Mouse (Mus musculus) CH12.LX (cell line): ENCODE data around the gene Tmem178. TPM values are rescaled to one million over a fixed set of nuclear protein-coding genes. Genes with fewer than 3 reads are reported as not detected.

Source experiments
- DNase-seq: peaks from one replicate; pipeline ENCODE4 v3.0.0-alpha.2; 2013; ENCODE audit errors: extremely low read depth
- H3K27ac ChIP-seq: 2 replicates; pipeline ENCODE4 v1.5.1; 2012; ENCODE audit warnings: low read depth, mild to moderate bottlenecking, control low read depth, moderate library complexity; ENCODE audit not compliant: insufficient read depth
- H3K27me3 ChIP-seq: replicated peaks from 2 replicates; pipeline ENCODE3; 2012; ENCODE audit warnings: inconsistent platforms
- H3K36me3 ChIP-seq, 2 experiments: replicated peaks in 1 of 2; 2 replicates each; pipeline versions ENCODE3 to v1.6.1; 2012; ENCODE audit warnings: inconsistent platforms in 1 of 2, low read length in 1 of 2, mild to moderate bottlenecking in 1 of 2, mixed read lengths in 1 of 2, moderate library complexity in 1 of 2; ENCODE audit not compliant: control insufficient read depth in 1 of 2, insufficient read depth in 1 of 2
- H3K4me1 ChIP-seq, 2 experiments: 2 replicates each; pipeline ENCODE4 v1.6.1; 2012; ENCODE audit warnings: inconsistent platforms in 1 of 2, moderate library complexity in 1 of 2; ENCODE audit not compliant: insufficient read depth in 2 of 2, control insufficient read depth in 1 of 2
- H3K4me2 ChIP-seq: 2 replicates; pipeline ENCODE4 v1.6.1; 2012; ENCODE audit warnings: low read depth, mild to moderate bottlenecking, control low read depth; ENCODE audit not compliant: poor library complexity, insufficient read depth, severe bottlenecking
- H3K4me3 ChIP-seq, 3 experiments: fragments of 150-350 bp in 1 of 3; sonication (generic) in 1 of 3; replicated peaks in 1 of 3; 2 replicates each; pipeline versions ENCODE3 to v1.5.1; 2011 to 2012; ENCODE audit warnings: low read depth in 2 of 3, low read length in 2 of 3, mild to moderate bottlenecking in 2 of 3, moderate library complexity in 2 of 3, control low read depth in 1 of 3, improper control_type of control experiment in 1 of 3, inconsistent platforms in 1 of 3, mixed read lengths in 1 of 3; ENCODE audit not compliant: poor library complexity in 1 of 3
- H3K79me2 ChIP-seq: replicated peaks from 2 replicates; pipeline ENCODE4 v1.6.1; 2012; ENCODE audit warnings: mild to moderate bottlenecking, moderate library complexity; ENCODE audit not compliant: control insufficient read depth, poor library complexity, insufficient read depth, severe bottlenecking; ENCODE audit errors: extremely low read depth
- H3K9ac ChIP-seq: 2 replicates; pipeline ENCODE4 v1.6.1; 2012; ENCODE audit warnings: low read depth, mild to moderate bottlenecking, control low read depth, moderate library complexity; ENCODE audit not compliant: insufficient read depth
- H3K9me3 ChIP-seq: replicated peaks from 2 replicates; pipeline ENCODE3; 2012; ENCODE audit warnings: low read length, inconsistent platforms, mixed read lengths
- BHLHE40 ChIP-seq: IDR thresholded peaks from 2 replicates; pipeline ENCODE4 v1.6.1; 2011; ENCODE audit warnings: mild to moderate bottlenecking, low read depth, low read length, improper control_type of control experiment
- CHD1 ChIP-seq: IDR thresholded peaks from 2 replicates; pipeline ENCODE4 v1.6.1; 2012; ENCODE audit warnings: low read depth, low read length, improper control_type of control experiment, inconsistent platforms
- CTCF ChIP-seq, 2 experiments: IDR thresholded peaks in 1 of 2; conservative IDR thresholded peaks in 1 of 2; 2 replicates each; pipeline ENCODE4 v1.5.1; 2011 to 2012; ENCODE audit warnings: low read depth in 2 of 2, low read length in 2 of 2, improper control_type of control experiment in 1 of 2, inconsistent platforms in 1 of 2, mild to moderate bottlenecking in 1 of 2, moderate library complexity in 1 of 2
- E2F4 ChIP-seq: IDR thresholded peaks from 2 replicates; pipeline ENCODE4 v1.6.1; 2011; ENCODE audit warnings: low read depth, low read length, improper control_type of control experiment; ENCODE audit not compliant: insufficient replicate concordance
- ETS1 ChIP-seq: conservative IDR thresholded peaks from 2 replicates; pipeline ENCODE4 v1.6.1; 2012; ENCODE audit warnings: low read depth, mild to moderate bottlenecking, inconsistent platforms, low read length, improper control_type of control experiment, moderate library complexity
- GABPA ChIP-seq: IDR thresholded peaks from 2 replicates; pipeline ENCODE4 v1.6.1; 2012; ENCODE audit warnings: low read depth, low read length, improper control_type of control experiment, inconsistent platforms; ENCODE audit not compliant: insufficient replicate concordance
- IRF4 ChIP-seq: IDR thresholded peaks from 2 replicates; pipeline ENCODE4 v1.6.1; 2014; ENCODE audit warnings: low read depth, mild to moderate bottlenecking, inconsistent platforms, low read length, improper control_type of control experiment
- KAT2A ChIP-seq: IDR thresholded peaks from 2 replicates; pipeline ENCODE4 v1.6.1; 2012; ENCODE audit warnings: low read length, improper control_type of control experiment, inconsistent platforms; ENCODE audit not compliant: insufficient replicate concordance
- MAFK ChIP-seq: IDR thresholded peaks from 2 replicates; pipeline ENCODE4 v1.6.1; 2011; ENCODE audit warnings: low read length, improper control_type of control experiment; ENCODE audit not compliant: insufficient replicate concordance
- MEF2A ChIP-seq: IDR thresholded peaks from 2 replicates; pipeline ENCODE4 v1.6.1; 2014; ENCODE audit warnings: low read depth, mild to moderate bottlenecking, inconsistent platforms, low read length, improper control_type of control experiment, borderline replicate concordance
- NELFE ChIP-seq: IDR thresholded peaks from 2 replicates; pipeline ENCODE4 v1.6.1; 2011; ENCODE audit warnings: low read depth, low read length, improper control_type of control experiment
- NRF1 ChIP-seq: IDR thresholded peaks from 2 replicates; pipeline ENCODE4 v1.6.1; 2014; ENCODE audit warnings: low read depth, mild to moderate bottlenecking, inconsistent platforms, low read length, improper control_type of control experiment, moderate library complexity
- PAX5 ChIP-seq: IDR thresholded peaks from 2 replicates; pipeline ENCODE4 v1.6.1; 2012; ENCODE audit warnings: low read length, inconsistent platforms, mixed read lengths
- POLR2A ChIP-seq: IDR thresholded peaks from 2 replicates; pipeline ENCODE4 v1.6.1; 2011; ENCODE audit warnings: low read depth, mild to moderate bottlenecking, improper control_type of control experiment, low read length
- SMC3 ChIP-seq: IDR thresholded peaks from 2 replicates; pipeline ENCODE4 v1.6.1; 2011; ENCODE audit warnings: low read depth, low read length, improper control_type of control experiment
- TBP ChIP-seq: conservative IDR thresholded peaks from 2 replicates; pipeline ENCODE4 v1.6.1; 2011; ENCODE audit warnings: low read depth, low read length, improper control_type of control experiment
- UBTF ChIP-seq: IDR thresholded peaks from 2 replicates; pipeline ENCODE4 v1.6.1; 2012; ENCODE audit warnings: low read depth, mild to moderate bottlenecking, inconsistent platforms, low read length, improper control_type of control experiment, moderate library complexity
- USF2 ChIP-seq: conservative IDR thresholded peaks from 2 replicates; pipeline ENCODE4 v1.6.1; 2011; ENCODE audit warnings: low read depth, low read length, improper control_type of control experiment
- ZC3H11A ChIP-seq: IDR thresholded peaks from 2 replicates; pipeline ENCODE4 v1.6.1; 2012; ENCODE audit warnings: low read depth, mild to moderate bottlenecking, inconsistent platforms, low read length, improper control_type of control experiment
- ZMIZ1 ChIP-seq: IDR thresholded peaks from 2 replicates; pipeline ENCODE4 v1.6.1; 2012; ENCODE audit warnings: low read depth, mild to moderate bottlenecking, inconsistent platforms, low read length, improper control_type of control experiment
- dilution Hi-C: fragments of 300-500 bp; cut with MboI; formaldehyde crosslinking; loops from 2 replicates; pipeline ENCODE4 v1.14.3; 2020; ENCODE audit warnings: low sequenced_read_pairs; ENCODE audit not compliant: extremely low pct_unique_long_range_greater_than_20kb, extremely low pct_ligation_motif_present
- in situ Hi-C: fragments of 300-500 bp; cut with MboI; formaldehyde crosslinking; loops from 3 replicates; pipeline ENCODE4 v1.14.3; 2019; ENCODE audit warnings: low sequenced_read_pairs, low pct_ligation_motif_present, low pct_unique_long_range_greater_than_20kb, mixed read lengths
- polyA plus RNA-seq: library from polyadenylated mRNA; unstranded; fragments of >175 nt; gene quantifications from 2 replicates; pipeline ENCODE4 v1.2.1, GENCODE M21; 2012; ENCODE audit warnings: low read depth; ENCODE audit not compliant: insufficient read length
- total RNA-seq, 2 experiments: library from RNA; depleted of rRNA; stranded (reverse); fragments of 300-350 nt in 1 of 2; fragments of >200 nt in 1 of 2; gene quantifications; 2 replicates each; pipeline ENCODE4 v1.2.3; 2012 to 2014

Gene Tmem178
- total and polyA plus RNA-seq, 3 experiments, result not detected

- no peak for TF ChIP-seq USF2
- TF ChIP-seq BHLHE40, result no peak
- no peak for TF ChIP-seq IRF4
- TF ChIP-seq PAX5, result no peak
- TF ChIP-seq NELFE, result no peak
- TF ChIP-seq ETS1, result no peak
- no peak for TF ChIP-seq UBTF
- no peak for TF ChIP-seq MEF2A
- no peak for TF ChIP-seq NRF1
- TF ChIP-seq TBP, result no peak
- TF ChIP-seq POLR2A, result no peak
- no peak for TF ChIP-seq MAFK
- TF ChIP-seq ZMIZ1, result no peak
- no peak for TF ChIP-seq CTCF (conservative IDR thresholded peaks at IDR 0.05 in 1 of 2, IDR thresholded peaks at IDR 0.05 in 1 of 2; ENCODE audit: low read depth in 2 of 2, low read length in 2 of 2)
- TF ChIP-seq SMC3, result no peak
- TF ChIP-seq GABPA, result no peak
- TF ChIP-seq E2F4, result no peak
- dilution Hi-C loops, result no loop called here
- in situ Hi-C loops, result no loop called here
- Histone ChIP-seq H3K4me2 (no peak overlapping the region), H3K9ac (no peak overlapping the region), H3K36me3 (peaks cover 29 to 85% of the 10 kb centered on the region in 2 experiments), H3K9me3 (no peaks in the 10 kb centered on the region), H3K4me3 (no peak overlapping the region), H3K4me1 (peaks cover 3 to 27% of the 10 kb centered on the region in 2 experiments; a peak in 3 of 4 replicates), H3K27me3 (no peaks in the 10 kb centered on the region), H3K79me2 (0 out of 2 replicates have a peak, but pooled peaks cover 2% of the 10 kb centered on the region), H3K27ac (no peak overlapping the region)
- DNase-seq, result no peak
Measured at GRCm38 (mm10) chr17:81041662-81042061, 97.2 kb downstream of the Tmem178 start.

GRCm38 (mm10) chr17:81044356-81044755, 99.9 kb downstream of the Tmem178 start:
- Histone ChIP-seq H3K9me3 (no peaks in the 10 kb centered on the region), H3K9ac (no peak overlapping the region), H3K79me2 (no peaks in the 10 kb centered on the region), H3K36me3 (peaks cover 21 to 80% of the 10 kb centered on the region in 2 experiments), H3K27ac (no peak overlapping the region), H3K4me3 (no peak overlapping the region), H3K4me1 (peaks cover 3 to 27% of the 10 kb centered on the region in 2 experiments; a peak in 3 of 4 replicates), H3K27me3 (no peaks in the 10 kb centered on the region), H3K4me2 (no peak overlapping the region)
- DNase-seq, result no peak
- in situ Hi-C loops (no loop called here), dilution Hi-C loops (no loop called here)
- no peak for TF ChIP-seq USF2
- no peak for TF ChIP-seq CHD1
- no peak for TF ChIP-seq ZC3H11A
- TF ChIP-seq KAT2A, result no peak
- TF ChIP-seq POLR2A, result no peak
- no peak for TF ChIP-seq CTCF (conservative IDR thresholded peaks at IDR 0.05 in 1 of 2, IDR thresholded peaks at IDR 0.05 in 1 of 2; ENCODE audit: low read depth in 2 of 2, low read length in 2 of 2)
